Comparison of ENCODE assay signal across 18 mouse cellular contexts in genomic region chr10:109875312-109875830, GRCm38 (mm10).
"Had no signal": no experiment of that assay in that cellular context is flagged by ENCODE, and none has a peak within 500 bp of the region (broad histone marks: within the 10 kb centered on the region; RNA-seq: fewer than 3 reads in every experiment).

No protein-coding gene starts in this region.

- ATAC-seq: liver, embryonic 12.5 days; midbrain, embryonic 16.5 days had no signal

- DNase-seq: lung, adult 18-20 months; lung, postnatal 36 days; midbrain, embryonic 14.5 days; right cerebral cortex, adult 18-20 months; right cerebral cortex, postnatal 25 days; right cerebral cortex, postnatal 4 days; spleen, adult 18-20 months; thymus, adult 18-20 months; thymus, postnatal 14 days; thymus, postnatal 36 days had no signal

- H3K4me1 ChIP-seq: liver, embryonic 12.5 days; midbrain, embryonic 10.5 days; midbrain, embryonic 12.5 days had no signal

- H3K4me2 ChIP-seq: liver, embryonic 12.5 days; midbrain, embryonic 12.5 days; neural tube, embryonic 13.5 days; neural tube, embryonic 15.5 days had no signal

- H3K4me3 ChIP-seq: liver, embryonic 12.5 days; midbrain, embryonic 10.5 days; midbrain, embryonic 12.5 days; myocyte; neural tube, embryonic 13.5 days; neural tube, embryonic 15.5 days had no signal

- H3K9me3 ChIP-seq: liver, embryonic 12.5 days; midbrain, embryonic 10.5 days; midbrain, embryonic 12.5 days; neural tube, embryonic 13.5 days; neural tube, embryonic 15.5 days had no signal

- H3K9ac ChIP-seq: liver, embryonic 12.5 days; liver, embryonic 14.5 days; midbrain, embryonic 12.5 days; neural tube, embryonic 13.5 days; neural tube, embryonic 15.5 days had no signal

- H3K27ac ChIP-seq: liver, embryonic 12.5 days; liver, embryonic 14.5 days; midbrain, embryonic 10.5 days; midbrain, embryonic 12.5 days; neural tube, embryonic 13.5 days; neural tube, embryonic 15.5 days had no signal

- H3K27me3 ChIP-seq: liver, embryonic 12.5 days; midbrain, embryonic 12.5 days; neural tube, embryonic 13.5 days; neural tube, embryonic 15.5 days had no signal

- H3K36me3 ChIP-seq: liver, embryonic 12.5 days; midbrain, embryonic 10.5 days; midbrain, embryonic 12.5 days; neural tube, embryonic 13.5 days; neural tube, embryonic 15.5 days had no signal
